ENCODE assay signal across 17 mouse cellular contexts in the genomic region with DNA sequence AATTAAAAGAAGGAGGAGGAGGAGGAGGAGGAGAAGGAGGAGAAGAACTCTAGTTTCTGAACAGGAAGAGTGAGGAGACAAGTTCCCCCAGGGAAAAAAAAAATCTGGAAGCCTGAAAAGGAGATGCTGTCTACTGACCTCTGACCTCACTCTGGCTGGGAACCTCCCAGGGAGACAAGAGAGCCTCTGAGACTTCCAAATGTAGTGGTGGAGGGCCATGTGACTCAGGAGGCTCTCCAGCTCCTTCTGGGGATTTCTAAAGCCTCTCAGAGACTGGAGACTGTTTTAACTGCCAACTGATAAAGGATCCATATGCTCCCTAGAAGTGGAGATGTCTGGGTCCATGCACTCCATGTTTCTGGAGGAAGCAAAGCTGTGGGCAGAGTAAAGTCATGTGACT. TPM values are rescaled to one million over a fixed set of nuclear protein-coding genes. Genes with fewer than 3 reads are reported as not detected.
DNase-seq lines count a peak whose midpoint lies in the region; ATAC-seq and TF ChIP-seq lines count a peak whose summit lies in the region.
"Had no signal": no experiment of that assay in that cellular context is flagged by ENCODE, and none has a peak within 500 bp of the region (broad histone marks: within the 10 kb centered on the region; RNA-seq: fewer than 3 reads in every experiment).

No protein-coding gene starts in this region.

- peak; percentile 62 for DNase-seq in heart, adult 8-10 months (ENCODE audit: low spot score)
- no peak for DNase-seq in heart, postnatal 4 days
- peak; percentile 41 for DNase-seq in kidney, postnatal 10 days
- DNase-seq in kidney, postnatal 25 days: no peak
- peak; percentile 45 for DNase-seq in embryo, embryonic 11 days
- DNase-seq in liver, postnatal 0 days: no peak
- no peak for DNase-seq in left cerebral cortex, adult 11 months (ENCODE audit: low spot score)
- DNase-seq: adrenal gland, postnatal 36 days; cerebellum, postnatal 25 days; gastrocnemius, postnatal 10 days; right cerebral cortex, adult 18-20 months had no signal

- no peak for ATAC-seq in liver, postnatal 0 days
- ATAC-seq: forebrain, embryonic 14.5 days had no signal

- H3K27ac ChIP-seq in ES-Bruce4 (ENCODE audit: insufficient read depth, low read length): peak overlapping the region; percentile 79
- H3K27ac ChIP-seq in liver, postnatal 0 days (ENCODE audit: low read depth): no peak overlapping the region
- H3K27ac ChIP-seq: embryonic facial prominence, embryonic 15.5 days; hindbrain, embryonic 12.5 days; limb, embryonic 12.5 days; liver, embryonic 15.5 days had no signal

- H3K9me3 ChIP-seq in ES-Bruce4 (replicated peaks; ENCODE audit: control insufficient read depth, insufficient read depth, low read length, poor library complexity, severe bottlenecking): no peaks in the 10 kb centered on the region
- H3K9me3 ChIP-seq in liver, postnatal 0 days (ENCODE audit: low read length): no peaks in the 10 kb centered on the region
- H3K9me3 ChIP-seq: embryonic facial prominence, embryonic 15.5 days; hindbrain, embryonic 12.5 days; limb, embryonic 12.5 days; liver, embryonic 15.5 days had no signal

- no peaks in the 10 kb centered on the region for H3K36me3 ChIP-seq in ES-Bruce4 (ENCODE audit: control insufficient read depth, insufficient read depth, low read length, poor library complexity, severe bottlenecking)
- no peaks in the 10 kb centered on the region for H3K36me3 ChIP-seq in liver, postnatal 0 days (replicated peaks; ENCODE audit: insufficient read depth, low read length)
- H3K36me3 ChIP-seq: embryonic facial prominence, embryonic 15.5 days; hindbrain, embryonic 12.5 days; limb, embryonic 12.5 days; liver, embryonic 15.5 days had no signal

- TF ChIP-seq EP300 in ES-Bruce4 (IDR thresholded peaks at IDR 0.05; ENCODE audit: insufficient read depth, low read depth, low read length): no peak
- TF ChIP-seq EP300 in liver, postnatal 0 days (IDR thresholded peaks at IDR 0.05; ENCODE audit: low read depth): no peak

- H3K4me2 ChIP-seq in liver, postnatal 0 days (ENCODE audit: low read depth, low read length): no peak overlapping the region
- H3K4me2 ChIP-seq: embryonic facial prominence, embryonic 15.5 days; hindbrain, embryonic 12.5 days; limb, embryonic 12.5 days; liver, embryonic 15.5 days had no signal

- no peak overlapping the region for H3K4me3 ChIP-seq in ES-Bruce4 (ENCODE audit: low read depth, low read length)
- H3K4me3 ChIP-seq in liver, postnatal 0 days (ENCODE audit: low read depth, low read length): no peak overlapping the region
- H3K4me3 ChIP-seq: embryonic facial prominence, embryonic 15.5 days; hindbrain, embryonic 12.5 days; limb, embryonic 12.5 days; liver, embryonic 15.5 days had no signal

- no peak overlapping the region for H3K9ac ChIP-seq in ES-Bruce4 (ENCODE audit: low read depth, poor library complexity, severe bottlenecking)
- no peak overlapping the region for H3K9ac ChIP-seq in liver, postnatal 0 days (replicated peaks)
- H3K9ac ChIP-seq: embryonic facial prominence, embryonic 15.5 days; hindbrain, embryonic 12.5 days; limb, embryonic 12.5 days; liver, embryonic 15.5 days had no signal

- no peaks in the 10 kb centered on the region for H3K27me3 ChIP-seq in ES-Bruce4 (ENCODE audit: control insufficient read depth, insufficient read depth, low read length, poor library complexity, severe bottlenecking)
- H3K27me3 ChIP-seq in liver, postnatal 0 days (ENCODE audit: insufficient read depth, low read length): no peaks in the 10 kb centered on the region
- H3K27me3 ChIP-seq: embryonic facial prominence, embryonic 15.5 days; hindbrain, embryonic 12.5 days; limb, embryonic 12.5 days; liver, embryonic 15.5 days had no signal

- no peak for TF ChIP-seq POLR2A in ES-Bruce4 (IDR thresholded peaks at IDR 0.05; ENCODE audit: insufficient read depth, low read length)

- no peak for TF ChIP-seq CTCF in ES-Bruce4 (IDR thresholded peaks at IDR 0.05; ENCODE audit: low read depth, low read length)
- TF ChIP-seq CTCF in liver, postnatal 0 days (IDR thresholded peaks at IDR 0.05; ENCODE audit: low read depth): no peak

- peaks cover 4% of the 10 kb centered on the region for H3K4me1 ChIP-seq in ES-Bruce4 (ENCODE audit: control insufficient read depth, insufficient read depth, low read length)
- 0 out of 2 replicates have a peak, but pooled peaks cover 4% of the 10 kb centered on the region for H3K4me1 ChIP-seq in liver, postnatal 0 days (ENCODE audit: insufficient read depth)
- H3K4me1 ChIP-seq: liver, embryonic 15.5 days had no signal

RNA-seq across cellular contexts. Expression of a gene that starts 6.4 kb away (rescaled TPM):
- total RNA-seq in heart, adult 8-10 months (2022): 10 to 100 TPM; 26.4 to 31.4 (median 29.0) TPM
- total RNA-seq in heart, postnatal 4 days (2021): 10 to 100 TPM; 64.3 to 67.4 TPM
- 171 TPM in 2 replicates for polyA plus RNA-seq in ES-Bruce4 (2011; ENCODE audit: insufficient read depth, insufficient read length, low read depth, missing spikeins)
- 32.6 and 34.5 TPM in 2 replicates for polyA plus RNA-seq in liver, postnatal 0 days (2015; fragmentation: Nextera tagmentation; extraction: Ambion mirVana)

RNA-seq across cellular contexts. Expression of a gene that starts 18.2 kb away (rescaled TPM):
- 10 to 100 TPM; 52.6 to 73.3 (median 70.5) TPM for total RNA-seq in heart, adult 8-10 months (2022)
- total RNA-seq in heart, postnatal 4 days (2021): 100 to 1,000 TPM; 224 to 227 TPM
- 541 and 557 TPM in 2 replicates for polyA plus RNA-seq in ES-Bruce4 (2011; ENCODE audit: insufficient read depth, insufficient read length, low read depth, missing spikeins)
- 163 and 166 TPM in 2 replicates for polyA plus RNA-seq in liver, postnatal 0 days (2015; fragmentation: Nextera tagmentation; extraction: Ambion mirVana)

Comparison
In these comparisons a context has a peak if more than half of its experiments do, and no peak if none do; other contexts are left out.
1. DNase-seq: peak in heart, adult 8-10 months (single experiment), kidney, postnatal 10 days (single experiment) and embryo, embryonic 11 days (single experiment); none in heart, postnatal 4 days (single experiment), kidney, postnatal 25 days (0 of 2), liver, postnatal 0 days (single experiment) and left cerebral cortex, adult 11 months (single experiment).